In genomic region chr2:135219406-135219805, GRCm38 (mm10) we compare ENCODE assay signal across 12 mouse cellular contexts.
"Had no signal": no experiment of that assay in that cellular context is flagged by ENCODE, and none has a peak within 500 bp of the region (broad histone marks: within the 10 kb centered on the region; RNA-seq: fewer than 3 reads in every experiment).

No protein-coding gene starts in this region.

- DNase-seq: kidney, adult 11 months; kidney, adult 8-10 months; kidney, postnatal 10 days; kidney, postnatal 36 days; liver, embryonic 13.5 days; lung, adult 2 months; lung, postnatal 14 days; lung, postnatal 4 days; midbrain, embryonic 14.5 days; right cerebral cortex, postnatal 25 days; spleen, adult 18-20 months; thymus, postnatal 36 days had no signal
